8 mouse cellular contexts compared by ENCODE assay signal in the genomic region with DNA sequence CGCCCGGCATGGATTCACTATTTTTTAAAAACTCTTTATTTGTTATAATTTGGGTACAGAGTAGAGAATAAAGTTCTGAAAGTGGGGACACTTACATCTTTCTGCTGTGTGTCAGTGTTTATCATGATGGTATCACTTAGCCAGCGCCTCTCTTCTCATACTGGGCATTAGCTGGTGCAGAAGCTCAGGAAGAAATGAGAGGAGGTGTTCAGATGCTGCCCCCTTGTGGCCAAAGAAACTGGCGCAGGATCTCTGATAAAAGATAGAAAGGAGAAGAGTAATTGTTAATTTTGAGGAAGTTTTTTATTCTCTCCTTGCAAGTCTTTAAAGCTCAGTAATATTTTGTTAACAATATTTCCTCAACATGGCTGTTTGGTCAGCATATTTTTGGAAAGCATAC. TPM values are rescaled to one million over a fixed set of nuclear protein-coding genes. Genes with fewer than 3 reads are reported as not detected.
A peak's percentile ranks its signal among the peaks of the same experiment; 100 is the strongest.
DNase-seq lines count a peak whose midpoint lies in the region; ATAC-seq and TF ChIP-seq lines count a peak whose summit lies in the region.

No protein-coding gene starts in this region.

- H3K36me3 ChIP-seq in intestine, postnatal 0 days (ENCODE audit: control insufficient read depth, insufficient read depth) = no peaks in the 10 kb centered on the region
- no peaks in the 10 kb centered on the region for H3K36me3 ChIP-seq in intestine, embryonic 16.5 days (ENCODE audit: control insufficient read depth, insufficient read depth, low read length)
- H3K36me3 ChIP-seq in hindbrain, postnatal 0 days (ENCODE audit: insufficient read depth, low read length) = no peaks in the 10 kb centered on the region
- H3K36me3 ChIP-seq in midbrain, embryonic 14.5 days (ENCODE audit: control insufficient read depth, insufficient read depth, low read length) = no peaks in the 10 kb centered on the region

- 43% methylated on average over 4 of the region's 4 CpGs for WGBS in intestine, postnatal 0 days
- 45% methylated on average over 4 of the region's 4 CpGs for WGBS in intestine, embryonic 16.5 days
- 55% methylated on average over 4 of the region's 4 CpGs for WGBS in hindbrain, postnatal 0 days
- WGBS in midbrain, embryonic 14.5 days = 51% methylated on average over 4 of the region's 4 CpGs

- no peaks in the 10 kb centered on the region for H3K9me3 ChIP-seq in intestine, postnatal 0 days (ENCODE audit: control insufficient read depth)
- no peaks in the 10 kb centered on the region for H3K9me3 ChIP-seq in intestine, embryonic 16.5 days (ENCODE audit: control insufficient read depth, low read length)
- no peaks in the 10 kb centered on the region for H3K9me3 ChIP-seq in hindbrain, postnatal 0 days (ENCODE audit: low read length)
- no peaks in the 10 kb centered on the region for H3K9me3 ChIP-seq in midbrain, embryonic 14.5 days (ENCODE audit: control insufficient read depth, low read length)

- H3K4me3 ChIP-seq in intestine, postnatal 0 days (ENCODE audit: low read depth, low read length) = no peak overlapping the region
- H3K4me3 ChIP-seq in intestine, embryonic 16.5 days (ENCODE audit: low read length) = no peak overlapping the region
- H3K4me3 ChIP-seq in hindbrain, postnatal 0 days (ENCODE audit: low read length) = no peak overlapping the region
- H3K4me3 ChIP-seq in midbrain, embryonic 14.5 days (replicated peaks; ENCODE audit: low read depth, low read length) = no peak overlapping the region

- H3K27ac ChIP-seq in intestine, postnatal 0 days (ENCODE audit: low read depth, low read length) = no peak overlapping the region
- H3K27ac ChIP-seq in intestine, embryonic 16.5 days (ENCODE audit: low read length) = no peak overlapping the region
- H3K27ac ChIP-seq in hindbrain, postnatal 0 days = no peak overlapping the region
- no peak overlapping the region for H3K27ac ChIP-seq in midbrain, embryonic 14.5 days (replicated peaks; ENCODE audit: low read depth, low read length)

- ATAC-seq in intestine, postnatal 0 days = no peak
- no peak for ATAC-seq in intestine, embryonic 16.5 days
- ATAC-seq in hindbrain, postnatal 0 days = peak; percentile 58; the same call in 1 of the 2 replicates
- peak; percentile 41; the same call in 1 of the 2 replicates for ATAC-seq in midbrain, embryonic 14.5 days (ENCODE audit: low FRiP score, low TSS enrichment)

- peak; percentile 68 for DNase-seq in adrenal gland, postnatal 10 days
- DNase-seq in embryo, embryonic 11 days = peak; percentile 64
- DNase-seq in hindbrain, postnatal 0 days (ENCODE audit: low spot score) = peak; percentile 74
- peak; percentile 48 for DNase-seq in left cerebral cortex, postnatal 10 days (ENCODE audit: extremely low spot score in 1 of 2, low spot score in 2 of 2)
- peak; percentile 85 for DNase-seq in midbrain, embryonic 14.5 days
- DNase-seq in thymus, adult 18-20 months = peak; percentile 5 to 11

- H3K9ac ChIP-seq in intestine, postnatal 0 days (ENCODE audit: low read depth, low read length) = no peak overlapping the region
- H3K9ac ChIP-seq in intestine, embryonic 16.5 days (ENCODE audit: low read depth, low read length) = no peak overlapping the region
- H3K9ac ChIP-seq in hindbrain, postnatal 0 days (replicated peaks; ENCODE audit: low read length) = no peak overlapping the region
- no peak overlapping the region for H3K9ac ChIP-seq in midbrain, embryonic 14.5 days (replicated peaks; ENCODE audit: low read length)

- H3K4me1 ChIP-seq in intestine, postnatal 0 days (replicated peaks; ENCODE audit: control insufficient read depth, insufficient read depth, low read length) = no peaks in the 10 kb centered on the region
- no peaks in the 10 kb centered on the region for H3K4me1 ChIP-seq in intestine, embryonic 16.5 days (ENCODE audit: control insufficient read depth, insufficient read depth, low read length)
- no peaks in the 10 kb centered on the region for H3K4me1 ChIP-seq in hindbrain, postnatal 0 days (ENCODE audit: insufficient read depth, low read length)
- no peaks in the 10 kb centered on the region for H3K4me1 ChIP-seq in midbrain, embryonic 14.5 days (ENCODE audit: control insufficient read depth, insufficient read depth, low read length)

- no peak overlapping the region for H3K4me2 ChIP-seq in intestine, postnatal 0 days (replicated peaks; ENCODE audit: low read depth)
- no peak overlapping the region for H3K4me2 ChIP-seq in intestine, embryonic 16.5 days (ENCODE audit: low read depth, low read length)
- no peak overlapping the region for H3K4me2 ChIP-seq in hindbrain, postnatal 0 days (ENCODE audit: low read depth, low read length)
- no peak overlapping the region for H3K4me2 ChIP-seq in midbrain, embryonic 14.5 days (ENCODE audit: low read length)

- TF ChIP-seq CTCF in intestine, postnatal 0 days (IDR thresholded peaks at IDR 0.05; ENCODE audit: low read depth) = peak; percentile 78
- peak; percentile 78 for TF ChIP-seq CTCF in hindbrain, postnatal 0 days (IDR thresholded peaks at IDR 0.05; ENCODE audit: low read depth)

- H3K27me3 ChIP-seq in intestine, postnatal 0 days (replicated peaks; ENCODE audit: control insufficient read depth, insufficient read depth, low read length) = no peaks in the 10 kb centered on the region
- no peaks in the 10 kb centered on the region for H3K27me3 ChIP-seq in intestine, embryonic 16.5 days (replicated peaks; ENCODE audit: control insufficient read depth, insufficient read depth, low read length)
- no peaks in the 10 kb centered on the region for H3K27me3 ChIP-seq in hindbrain, postnatal 0 days (ENCODE audit: insufficient read depth, low read length)
- H3K27me3 ChIP-seq in midbrain, embryonic 14.5 days (ENCODE audit: control insufficient read depth, insufficient read depth, low read length) = no peaks in the 10 kb centered on the region

- intact Hi-C loops in left cerebral cortex, postnatal 10 days (cut with DNase I) = no loop called here

RNA-seq across cellular contexts. Expression of gene 2310057J18Rik, which starts 31.0 kb away (rescaled TPM):
- 0.16 TPM in 1 of 2 replicates, not detected in the other for polyA plus RNA-seq in intestine, postnatal 0 days (2015; fragmentation: Nextera tagmentation; extraction: Ambion mirVana)
- not detected in 2 replicates for polyA plus RNA-seq in intestine, embryonic 16.5 days (2015; fragmentation: Nextera tagmentation; extraction: Ambion mirVana)
- total RNA-seq in adrenal gland, postnatal 10 days (2021) = not detected
- not detected in 2 replicates for total RNA-seq in hindbrain, postnatal 0 days (2014; rRNA removed)
- not detected in 2 replicates for polyA plus RNA-seq in hindbrain, postnatal 0 days (2015; fragmentation: Nextera tagmentation; extraction: Ambion mirVana)
- total RNA-seq in left cerebral cortex, postnatal 10 days (2021) = not detected
- polyA plus RNA-seq in midbrain, embryonic 14.5 days (2014; fragmentation: Nextera tagmentation; extraction: Ambion mirVana) = not detected in 2 replicates

Comparison
In these comparisons a context has a peak if more than half of its experiments do, and no peak if none do; other contexts are left out.
1. ATAC-seq: peak in hindbrain, postnatal 0 days (single experiment) and midbrain, embryonic 14.5 days (single experiment); none in intestine, postnatal 0 days (single experiment) and intestine, embryonic 16.5 days (single experiment).
2. DNase-seq: peak in every context shown above with its lines; median percentile 85 in midbrain, embryonic 14.5 days; 74 in hindbrain, postnatal 0 days; 68 in adrenal gland, postnatal 10 days; 64 in embryo, embryonic 11 days; 48 in left cerebral cortex, postnatal 10 days; 8 in thymus, adult 18-20 months.